Mouse (Mus musculus) kidney, adult 11 months (tissue): Measurements from ENCODE around the gene Gid4.
"Not testable (repeated sequence)": the region's sequence is repeated elsewhere in the genome, so short reads cannot be mapped to it uniquely, and the experiment has no call there.

Source experiments
- DNase-seq: peaks from one replicate; pipeline ENCODE4 v3.0.0; 2022

The Gid4 gene

GRCm38 (mm10) chr11:60435133-60435532 lies 18.2 kb downstream of the Gid4 start:
- no peak for DNase-seq

- DNase-seq = no peak
These were observed 19.7 kb downstream of the Gid4 start for GRCm38 (mm10) chr11:60436618-60437017.

GRCm38 (mm10) chr11:60439621-60440020 lies 22.7 kb downstream of the Gid4 start:
- DNase-seq = not testable (repeated sequence)

DNA sequence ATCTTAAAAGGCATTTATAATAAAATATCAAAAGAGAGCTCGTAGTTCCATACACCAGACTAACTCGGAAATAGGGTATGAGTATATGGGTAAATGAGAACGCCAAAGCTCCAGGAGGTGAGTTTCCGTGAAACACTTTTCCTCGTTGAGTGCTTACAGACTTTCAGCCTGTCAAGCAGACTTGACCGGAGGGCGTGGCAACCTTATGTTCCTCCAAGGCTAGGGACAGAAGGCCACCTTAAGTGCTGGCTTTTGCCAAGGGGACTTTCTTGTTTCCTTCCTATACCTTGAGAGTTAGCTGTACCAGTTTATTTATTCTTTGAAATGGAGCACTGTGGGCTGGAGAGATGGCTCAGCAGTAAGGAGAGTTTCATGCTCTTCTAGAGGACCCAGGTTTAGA lies 23.2 kb downstream of the Gid4 start:
- DNase-seq = no peak

DNA sequence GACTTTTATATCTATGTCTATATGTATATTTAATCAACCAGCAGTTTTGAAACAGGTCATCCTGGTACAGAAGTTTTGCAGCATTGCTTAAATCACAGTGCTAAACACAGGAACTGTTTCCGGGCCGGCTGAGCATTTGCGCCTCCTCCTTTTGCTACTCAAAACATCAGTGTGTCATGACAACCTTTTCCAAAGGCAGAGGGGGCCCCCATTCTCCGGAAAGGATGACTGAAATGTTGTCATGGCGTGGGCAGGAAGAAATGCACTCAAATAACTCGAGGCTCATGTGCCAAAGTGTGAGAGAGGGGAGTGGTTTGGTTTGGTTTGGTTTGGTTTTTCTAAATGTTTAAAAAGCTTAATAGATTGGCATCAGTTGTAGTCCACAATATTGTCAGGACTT lies 26.0 kb downstream of the Gid4 start:
- DNase-seq = no peak

DNA sequence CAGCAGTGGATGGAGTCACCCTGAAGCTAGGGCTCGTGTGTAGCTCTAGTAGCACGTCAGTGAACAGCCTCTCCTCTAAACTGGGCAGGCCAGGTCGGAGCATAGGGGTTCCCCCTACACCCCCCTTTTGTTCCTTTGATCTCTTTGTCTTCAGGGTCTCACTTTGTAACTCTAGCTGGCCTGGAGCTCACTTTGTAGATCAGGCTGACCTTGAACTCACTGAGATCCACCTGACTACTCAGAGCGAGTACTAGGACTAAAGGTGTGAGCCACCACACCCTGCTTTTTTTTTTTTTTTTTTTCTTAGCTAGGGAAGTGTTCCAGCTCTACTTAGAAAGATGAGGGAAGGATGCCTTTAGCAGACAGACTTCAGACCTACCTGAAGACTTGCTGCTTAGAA lies 27.1 kb downstream of the Gid4 start:
- DNase-seq = no peak

GRCm38 (mm10) chr11:60454080-60454744 lies 37.3 kb downstream of the Gid4 start, which contains the start of gene Drg2:
Drg2 (plus strand) TSS chr11:60454591.
- DNase-seq = peak; percentile 77

GRCm38 (mm10) chr11:60454745-60455087 lies 37.8 kb downstream of the Gid4 start:
- no peak for DNase-seq

GRCm38 (mm10) chr11:60457973-60458372 lies 41.0 kb downstream of the Gid4 start:
- DNase-seq = no peak

GRCm38 (mm10) chr11:60465943-60466380 lies 49.0 kb downstream of the Gid4 start:
- DNase-seq = peak; percentile 89

GRCm38 (mm10) chr11:60469039-60469438 lies 52.1 kb downstream of the Gid4 start, which contains the start of gene Myo15:
Myo15 (plus strand) TSS chr11:60469339.
- no peak for DNase-seq

GRCm38 (mm10) chr11:60470743-60471142 lies 53.8 kb downstream of the Gid4 start:
- DNase-seq = no peak

- no peak for DNase-seq
These were observed 57.6 kb downstream of the Gid4 start for GRCm38 (mm10) chr11:60474534-60474933.

- DNase-seq = no peak
These were observed 58.9 kb downstream of the Gid4 start for GRCm38 (mm10) chr11:60475668-60476362.

DNA sequence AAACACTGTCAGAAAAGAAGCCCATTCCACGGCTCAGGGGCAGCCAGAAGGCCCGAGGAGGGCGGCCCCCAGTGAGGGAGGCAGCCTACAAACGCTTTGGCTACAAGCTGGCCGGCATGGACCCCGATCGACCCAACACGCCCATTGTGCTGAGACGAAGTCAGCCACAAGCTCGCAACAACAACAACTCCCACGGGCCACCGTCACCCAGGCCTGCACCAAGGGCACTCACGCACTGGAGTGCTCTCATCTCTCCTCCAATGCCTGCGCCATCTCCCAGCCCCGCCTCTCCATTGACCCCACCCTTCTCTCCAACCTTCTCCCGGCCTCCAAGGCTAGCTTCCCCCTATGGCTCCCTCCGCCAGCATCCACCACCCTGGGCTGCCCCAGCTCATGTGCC lies 61.2 kb downstream of the Gid4 start:
- DNase-seq = no peak

- DNase-seq = no peak
These were observed 69.3 kb downstream of the Gid4 start for GRCm38 (mm10) chr11:60486267-60486666.

DNA sequence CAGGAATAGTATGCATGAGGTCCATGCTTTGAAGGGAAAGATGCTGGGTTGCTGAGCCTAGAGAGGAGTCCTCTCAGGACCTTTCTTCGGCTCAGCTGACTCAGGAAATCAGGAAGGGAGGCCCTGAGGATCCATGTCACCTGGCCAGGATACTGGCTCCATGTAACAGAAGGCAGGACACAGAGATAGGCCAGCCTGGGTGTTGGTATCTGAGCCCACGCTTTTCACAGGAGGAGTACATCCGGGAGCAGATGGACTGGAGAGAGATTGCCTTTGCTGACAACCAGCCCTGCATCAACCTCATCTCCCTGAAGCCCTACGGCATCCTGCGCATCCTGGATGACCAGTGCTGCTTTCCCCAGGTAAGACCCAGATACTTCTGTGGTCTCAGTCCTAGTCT lies 75.8 kb downstream of the Gid4 start:
- no peak for DNase-seq

DNA sequence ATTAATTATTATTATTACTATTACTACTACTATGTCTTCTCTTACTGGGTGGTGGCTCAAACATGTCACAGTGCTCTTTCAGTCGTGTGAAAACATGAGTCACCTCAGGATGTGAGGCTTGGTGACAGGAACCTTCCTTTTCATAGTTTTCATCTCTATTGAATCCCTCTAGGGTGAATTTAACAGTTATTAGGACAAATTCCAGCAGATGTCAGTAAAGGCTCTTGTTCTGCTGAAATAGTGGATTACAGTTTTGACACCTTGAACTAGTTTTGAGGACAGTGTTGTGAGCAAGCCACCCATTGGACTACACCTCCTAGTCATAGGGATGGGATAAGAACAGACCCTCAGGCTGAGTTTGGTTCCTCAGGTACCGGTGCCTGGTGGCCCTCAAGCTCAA lies 78.7 kb downstream of the Gid4 start:
- DNase-seq = no peak
